Mouse (Mus musculus) liver, postnatal 0 days (tissue): Measurements from ENCODE around the gene Banf2.

Source experiments
- CTCF ChIP-seq: sonication (generic); IDR thresholded peaks from 2 replicates; pipeline ENCODE4 v1.5.1; 2016; ENCODE audit warnings: antibody characterized with exemption, low read depth
- EP300 ChIP-seq: IDR thresholded peaks from 2 replicates; pipeline ENCODE4 v1.6.1; 2016; ENCODE audit warnings: antibody characterized with exemption, low read depth, mild to moderate bottlenecking

- TF ChIP-seq CTCF (no peak), EP300 (no peak)
Observed at GRCm38 (mm10) chr2:144086183-144086847, 53.5 kb downstream of the Banf2 start.
